Mouse (Mus musculus) heart, embryonic 10.5 days (tissue): ENCODE measurements at regions not wholly inside any gene's neighbourhood (a gene's known extent, or its start where the extent isn't known, plus 50 kb on each side); places are given as distances from the start of the nearest gene placed in this dataset.

ENCODE experiments used
- DNase-seq: peaks from one replicate; pipeline ENCODE4 v3.0.0-alpha.2; 2017; ENCODE audit warnings: low spot score
- H3K27ac ChIP-seq: fragments of 300-500 bp; sonication (generic); 2 replicates; pipeline ENCODE4 v1.5.1; 2016; ENCODE audit warnings: mild to moderate bottlenecking
- H3K27me3 ChIP-seq: fragments of 300-500 bp; sonication (generic); 2 replicates; pipeline ENCODE4 v1.6.1; 2016; ENCODE audit warnings: mild to moderate bottlenecking; ENCODE audit not compliant: poor library complexity, insufficient read depth, severe bottlenecking
- H3K36me3 ChIP-seq: fragments of 300-500 bp; sonication (generic); 2 replicates; pipeline ENCODE4 v1.6.1; 2016; ENCODE audit warnings: mild to moderate bottlenecking, moderate library complexity
- H3K4me1 ChIP-seq: fragments of 300-500 bp; sonication (generic); 2 replicates; pipeline ENCODE4 v1.6.1; 2016; ENCODE audit warnings: mild to moderate bottlenecking
- H3K4me3 ChIP-seq: fragments of 300-500 bp; sonication (generic); 2 replicates; pipeline ENCODE4 v1.5.1; 2016; ENCODE audit warnings: mild to moderate bottlenecking, moderate library complexity
- H3K9me3 ChIP-seq: fragments of 300-500 bp; sonication (generic); 2 replicates; pipeline ENCODE4 v1.6.1; 2016; ENCODE audit warnings: mild to moderate bottlenecking, moderate library complexity
- WGBS: fragments of 180-500 bp; shearing (Covaris S2); methylation state at CpG from one replicate; pipeline ENCODE4 v1.1.7; 2016; 5-methylcytosine and 5-hydroxymethylcytosine counted together

- Histone ChIP-seq H3K4me3 (no peak overlapping the region), H3K36me3 (no peaks in the 10 kb centered on the region), H3K4me1 (peaks cover 5% of the 10 kb centered on the region), H3K9me3 (no peaks in the 10 kb centered on the region), H3K27me3 (no peaks in the 10 kb centered on the region), H3K27ac (no peak overlapping the region)
- 83% methylated on average over 2 of the region's 2 CpGs for WGBS
- no peak for DNase-seq
Measured at GRCm38 (mm10) chr5:75738445-75738844, 163.7 kb downstream of the Kit start.

GRCm38 (mm10) chr5:75737752-75738151, 163.0 kb downstream of the Kit start:
- H3K9me3 ChIP-seq, result no peaks in the 10 kb centered on the region
- peaks cover 5% of the 10 kb centered on the region for H3K4me1 ChIP-seq
- 86% methylated on average over 7 of the region's 7 CpGs for WGBS
- H3K4me3 ChIP-seq, result no peak overlapping the region
- no peaks in the 10 kb centered on the region for H3K36me3 ChIP-seq
- DNase-seq, result no peak
- H3K27me3 ChIP-seq, result no peaks in the 10 kb centered on the region
- H3K27ac ChIP-seq, result no peak overlapping the region

GRCm38 (mm10) chr5:75736318-75736717, 161.6 kb downstream of the Kit start:
- Histone ChIP-seq H3K4me3 (no peak overlapping the region), H3K9me3 (no peaks in the 10 kb centered on the region), H3K36me3 (no peaks in the 10 kb centered on the region), H3K27me3 (no peaks in the 10 kb centered on the region), H3K4me1 (peaks cover 5% of the 10 kb centered on the region), H3K27ac (no peak overlapping the region)
- no peak for DNase-seq

- peak; percentile 88 for DNase-seq
- no peaks in the 10 kb centered on the region for H3K9me3 ChIP-seq
- H3K27ac ChIP-seq, result peak overlapping the region; percentile 47; the same call in 1 of the 2 replicates
- no peak overlapping the region for H3K4me3 ChIP-seq
- 66% methylated on average over 14 of the region's 14 CpGs for WGBS
- no peaks in the 10 kb centered on the region for H3K27me3 ChIP-seq
- H3K36me3 ChIP-seq, result no peaks in the 10 kb centered on the region
- H3K4me1 ChIP-seq, result peaks cover 5% of the 10 kb centered on the region
Measured at GRCm38 (mm10) chr5:75734508-75734907, 159.8 kb downstream of the Kit start.

- Histone ChIP-seq H3K27me3 (no peaks in the 10 kb centered on the region), H3K4me3 (no peak overlapping the region), H3K36me3 (no peaks in the 10 kb centered on the region), H3K4me1 (peaks cover 5% of the 10 kb centered on the region), H3K9me3 (no peaks in the 10 kb centered on the region), H3K27ac (no peak overlapping the region)
- DNase-seq, result no peak
- 86% methylated on average over 6 of the region's 6 CpGs for WGBS
Measured at GRCm38 (mm10) chr5:75734043-75734442, 159.3 kb downstream of the Kit start.

GRCm38 (mm10) chr5:75731236-75731635, 156.5 kb downstream of the Kit start:
- DNase-seq, result no peak
- H3K36me3 ChIP-seq, result no peaks in the 10 kb centered on the region
- no peaks in the 10 kb centered on the region for H3K9me3 ChIP-seq
- peaks cover 9% of the 10 kb centered on the region for H3K4me1 ChIP-seq
- 74% methylated on average over 4 of the region's 4 CpGs for WGBS
- no peak overlapping the region for H3K4me3 ChIP-seq
- no peaks in the 10 kb centered on the region for H3K27me3 ChIP-seq
- no peak overlapping the region for H3K27ac ChIP-seq

- Histone ChIP-seq H3K27me3 (no peaks in the 10 kb centered on the region), H3K4me1 (peaks cover 9% of the 10 kb centered on the region), H3K9me3 (no peaks in the 10 kb centered on the region), H3K4me3 (no peak overlapping the region), H3K27ac (no peak overlapping the region), H3K36me3 (no peaks in the 10 kb centered on the region)
- WGBS, result 72% methylated on average over 3 of the region's 3 CpGs
- no peak for DNase-seq
Measured at GRCm38 (mm10) chr5:75730698-75731097, 156.0 kb downstream of the Kit start.

- Histone ChIP-seq H3K27me3 (no peaks in the 10 kb centered on the region), H3K36me3 (no peaks in the 10 kb centered on the region), H3K4me3 (no peak overlapping the region), H3K27ac (no peak overlapping the region), H3K4me1 (peaks cover 28% of the 10 kb centered on the region), H3K9me3 (no peaks in the 10 kb centered on the region)
- no peak for DNase-seq
- 61% methylated on average over 2 of the region's 2 CpGs for WGBS
Measured at GRCm38 (mm10) chr5:75721291-75721690, 146.6 kb downstream of the Kit start.

GRCm38 (mm10) chr5:75720091-75720940, 145.6 kb downstream of the Kit start:
- H3K9me3 ChIP-seq, result no peaks in the 10 kb centered on the region
- no peaks in the 10 kb centered on the region for H3K36me3 ChIP-seq
- DNase-seq, result no peak
- 0 out of 2 replicates have a peak overlapping the region, but pooled peaks have one; percentile 36 for H3K27ac ChIP-seq
- H3K27me3 ChIP-seq, result no peaks in the 10 kb centered on the region
- H3K4me1 ChIP-seq, result peaks cover 28% of the 10 kb centered on the region
- 81% methylated on average over 15 of the region's 15 CpGs for WGBS
- H3K4me3 ChIP-seq, result no peak overlapping the region

GRCm38 (mm10) chr5:75718511-75719225, 144.0 kb downstream of the Kit start:
- DNase-seq, result no peak
- H3K27ac ChIP-seq, result no peak overlapping the region
- no peak overlapping the region for H3K4me3 ChIP-seq
- H3K4me1 ChIP-seq, result peaks cover 28% of the 10 kb centered on the region
- H3K36me3 ChIP-seq, result no peaks in the 10 kb centered on the region
- H3K9me3 ChIP-seq, result no peaks in the 10 kb centered on the region
- WGBS, result 80% methylated on average over 12 of the region's 12 CpGs
- no peaks in the 10 kb centered on the region for H3K27me3 ChIP-seq
